ENCODE assay signal across 8 mouse cellular contexts in the genomic region with DNA sequence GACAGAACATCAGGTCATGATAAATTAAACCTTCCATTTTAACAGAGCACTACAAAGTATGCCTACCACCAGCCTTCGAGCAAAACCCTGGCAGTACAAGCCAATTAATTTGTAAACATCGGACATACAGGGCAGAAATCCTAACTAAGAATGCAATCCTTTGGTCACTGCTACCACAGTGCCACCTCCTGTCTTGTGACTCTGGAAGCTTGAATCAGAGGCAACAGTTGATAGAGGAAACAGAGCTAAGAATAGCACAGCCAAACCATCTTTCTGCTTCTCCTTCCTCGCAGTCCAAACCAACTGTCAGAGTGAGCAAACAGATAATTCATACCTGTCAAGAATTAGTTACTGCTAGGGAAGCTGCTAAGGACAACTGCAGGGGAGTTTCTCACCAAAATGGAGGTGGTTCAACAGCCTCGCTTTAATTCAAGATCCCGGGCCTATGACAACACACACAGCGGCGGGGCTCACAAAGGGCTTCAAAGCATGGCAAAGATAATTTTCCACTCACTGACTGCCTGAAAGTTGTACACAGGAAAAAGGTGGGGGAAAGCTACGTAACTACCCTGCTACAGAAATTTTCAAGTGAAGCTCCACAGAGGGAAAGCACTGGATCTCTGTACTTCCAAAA. TPM values are rescaled to one million over a fixed set of nuclear protein-coding genes. Genes with fewer than 3 reads are reported as not detected.
A peak's percentile ranks its signal among the peaks of the same experiment; 100 is the strongest.
DNase-seq lines count a peak whose midpoint lies in the region; ATAC-seq lines count a peak whose summit lies in the region.

No protein-coding gene starts in this region.

- H3K4me3 ChIP-seq in hindbrain, embryonic 14.5 days (replicated peaks; ENCODE audit: low read length) = no peak overlapping the region
- H3K4me3 ChIP-seq in hindbrain, embryonic 11.5 days (ENCODE audit: low read depth, low read length) = no peak overlapping the region
- peak overlapping the region; percentile 2; the same call in 1 of the 2 replicates for H3K4me3 ChIP-seq in macrophage (ENCODE audit: inconsistent target)

- no peaks in the 10 kb centered on the region for H3K79me2 ChIP-seq in macrophage (ENCODE audit: inconsistent target)

- ATAC-seq in hindbrain, embryonic 14.5 days (ENCODE audit: low FRiP score) = no peak
- ATAC-seq in hindbrain, embryonic 11.5 days (ENCODE audit: low FRiP score) = no peak
- peak; percentile 73 for ATAC-seq in activated CD4-positive, CD25-positive, alpha-beta regulatory T cell, adult 4 months
- peak; percentile 52 to 53 for ATAC-seq in hematopoietic stem cell, adult 5-6 weeks (replicated peaks in 1 of 2; ENCODE audit: insufficient read depth in 1 of 2, low FRiP score in 2 of 2, low TSS enrichment in 1 of 2, low read depth in 1 of 2, poor library complexity in 2 of 2, severe bottlenecking in 2 of 2)

- H3K27ac ChIP-seq in hindbrain, embryonic 14.5 days = no peak overlapping the region
- no peak overlapping the region for H3K27ac ChIP-seq in hindbrain, embryonic 11.5 days (ENCODE audit: low read depth, low read length)
- H3K27ac ChIP-seq in macrophage = peak overlapping the region; percentile 40

- no peak overlapping the region; the same call in 1 of the 2 replicates for H3K4me2 ChIP-seq in hindbrain, embryonic 14.5 days (replicated peaks)
- H3K4me2 ChIP-seq in hindbrain, embryonic 11.5 days (replicated peaks; ENCODE audit: low read depth, low read length) = no peak overlapping the region

- H3K36me3 ChIP-seq in hindbrain, embryonic 14.5 days (replicated peaks; ENCODE audit: control insufficient read depth, insufficient read depth) = peaks cover 8% of the 10 kb centered on the region; the same call in 1 of the 2 replicates
- no peaks in the 10 kb centered on the region for H3K36me3 ChIP-seq in hindbrain, embryonic 11.5 days (ENCODE audit: control insufficient read depth, insufficient read depth, low read length)
- H3K36me3 ChIP-seq in macrophage (ENCODE audit: inconsistent target) = no peaks in the 10 kb centered on the region

- 72% methylated on average over 8 of the region's 8 CpGs for WGBS in hindbrain, embryonic 14.5 days
- WGBS in hindbrain, embryonic 11.5 days = 88% methylated on average over 8 of the region's 8 CpGs
- 21% methylated on average over 8 of the region's 8 CpGs for WGBS in macrophage (ENCODE audit: missing documents)

- peak; percentile 32 for DNase-seq in hindbrain, embryonic 14.5 days (ENCODE audit: low spot score)
- DNase-seq in hindbrain, embryonic 11.5 days (ENCODE audit: low spot score) = no peak
- no peak for DNase-seq in yolk sac, embryonic 10.5 days (ENCODE audit: low spot score)
- no peak for DNase-seq in urinary bladder, postnatal 4 days (ENCODE audit: low spot score in 2 of 2)
- no peak for DNase-seq in layer of hippocampus, adult 11-12 months (ENCODE audit: low spot score)

- no peaks in the 10 kb centered on the region for H3K27me3 ChIP-seq in hindbrain, embryonic 14.5 days (ENCODE audit: control insufficient read depth, insufficient read depth, low read length)
- H3K27me3 ChIP-seq in hindbrain, embryonic 11.5 days (ENCODE audit: control insufficient read depth, insufficient read depth, low read length) = no peaks in the 10 kb centered on the region

- H3K4me1 ChIP-seq in hindbrain, embryonic 14.5 days (replicated peaks; ENCODE audit: control insufficient read depth, insufficient read depth, low read length) = peaks cover 34% of the 10 kb centered on the region
- H3K4me1 ChIP-seq in hindbrain, embryonic 11.5 days (replicated peaks; ENCODE audit: control insufficient read depth, insufficient read depth, low read length) = peaks cover 10% of the 10 kb centered on the region; the same call in 1 of the 2 replicates

- H3K9me3 ChIP-seq in hindbrain, embryonic 14.5 days (ENCODE audit: control insufficient read depth, low read length) = no peaks in the 10 kb centered on the region
- H3K9me3 ChIP-seq in hindbrain, embryonic 11.5 days (ENCODE audit: control insufficient read depth, low read length) = no peaks in the 10 kb centered on the region

- no peak overlapping the region for H3K9ac ChIP-seq in hindbrain, embryonic 14.5 days
- no peak overlapping the region for H3K9ac ChIP-seq in hindbrain, embryonic 11.5 days (ENCODE audit: low read depth, low read length)

RNA-seq across cellular contexts. Expression of a gene that starts 6.3 kb away (rescaled TPM):
- polyA plus RNA-seq in hindbrain, embryonic 14.5 days (2014; fragmentation: Nextera tagmentation; extraction: Ambion mirVana) = 25.4 and 30.4 TPM in 2 replicates
- 132 and 133 TPM in 2 replicates for polyA plus RNA-seq in hindbrain, embryonic 11.5 days (2014; fragmentation: Nextera tagmentation; extraction: Ambion mirVana)
- 1 to 10 TPM; 2.5 to 4.6 TPM for polyA plus RNA-seq in activated CD4-positive, CD25-positive, alpha-beta regulatory T cell, adult 4 months (2017; shearing (Covaris generic))
- 0.06 and 0.25 TPM in 2 replicates for total RNA-seq in hematopoietic stem cell, adult 5-6 weeks (2017)
- total RNA-seq in macrophage (2018; cell fraction: chromatin; rRNA removed) = 10 to 100 TPM in 14 of 26 experiments, 1 to 10 TPM in 12; 4.0 to 47.6 (median 10.5) TPM
- 1 to 10 TPM; 1.7 to 4.1 (median 2.9) TPM for total RNA-seq in macrophage (2018; cell fraction: cytosol; rRNA removed)
- 10 to 100 TPM in 2 of 26 experiments, 1 to 10 TPM in 24; 1.8 to 18.5 (median 3.6) TPM for total RNA-seq in macrophage (2018; cell fraction: nucleus; rRNA removed)
- 1.4 to 4.0 TPM (median 3.2 TPM) in 3 replicates for polyA plus RNA-seq in macrophage (2018)

RNA-seq across cellular contexts. Expression of a gene that starts 55.4 kb away (rescaled TPM):
- 42.3 and 44.5 TPM in 2 replicates for polyA plus RNA-seq in hindbrain, embryonic 14.5 days (2014; fragmentation: Nextera tagmentation; extraction: Ambion mirVana)
- 56.7 and 82.9 TPM in 2 replicates for polyA plus RNA-seq in hindbrain, embryonic 11.5 days (2014; fragmentation: Nextera tagmentation; extraction: Ambion mirVana)
- polyA plus RNA-seq in activated CD4-positive, CD25-positive, alpha-beta regulatory T cell, adult 4 months (2017; shearing (Covaris generic)) = 10 to 100 TPM; 29.2 to 30.3 TPM
- total RNA-seq in hematopoietic stem cell, adult 5-6 weeks (2017) = 204 and 234 TPM in 2 replicates
- total RNA-seq in macrophage (2018; cell fraction: chromatin; rRNA removed) = 100 to 1,000 TPM; 226 to 536 (median 306) TPM
- total RNA-seq in macrophage (2018; cell fraction: cytosol; rRNA removed) = 10 to 100 TPM; 27.4 to 80.5 (median 43.0) TPM
- total RNA-seq in macrophage (2018; cell fraction: nucleus; rRNA removed) = 100 to 1,000 TPM; 175 to 729 (median 290) TPM
- 54.9 to 74.0 TPM (median 70.4 TPM) in 3 replicates for polyA plus RNA-seq in macrophage (2018)

Comparison
In these comparisons a context has a peak if more than half of its experiments do, and no peak if none do; other contexts are left out.
1. ATAC-seq: peak in activated CD4-positive, CD25-positive, alpha-beta regulatory T cell, adult 4 months (single experiment) and hematopoietic stem cell, adult 5-6 weeks (2 of 2); none in hindbrain, embryonic 14.5 days (single experiment) and hindbrain, embryonic 11.5 days (single experiment).